Mouse (Mus musculus): Measurements from ENCODE around the gene Eif2d. TPM values are rescaled to one million over a fixed set of nuclear protein-coding genes. Genes with fewer than 3 reads are reported as not detected.

The Eif2d gene
- polyA plus RNA-seq (2012; rRNA removed): 24.5 and 27.2 TPM in 2 replicates

DNA sequence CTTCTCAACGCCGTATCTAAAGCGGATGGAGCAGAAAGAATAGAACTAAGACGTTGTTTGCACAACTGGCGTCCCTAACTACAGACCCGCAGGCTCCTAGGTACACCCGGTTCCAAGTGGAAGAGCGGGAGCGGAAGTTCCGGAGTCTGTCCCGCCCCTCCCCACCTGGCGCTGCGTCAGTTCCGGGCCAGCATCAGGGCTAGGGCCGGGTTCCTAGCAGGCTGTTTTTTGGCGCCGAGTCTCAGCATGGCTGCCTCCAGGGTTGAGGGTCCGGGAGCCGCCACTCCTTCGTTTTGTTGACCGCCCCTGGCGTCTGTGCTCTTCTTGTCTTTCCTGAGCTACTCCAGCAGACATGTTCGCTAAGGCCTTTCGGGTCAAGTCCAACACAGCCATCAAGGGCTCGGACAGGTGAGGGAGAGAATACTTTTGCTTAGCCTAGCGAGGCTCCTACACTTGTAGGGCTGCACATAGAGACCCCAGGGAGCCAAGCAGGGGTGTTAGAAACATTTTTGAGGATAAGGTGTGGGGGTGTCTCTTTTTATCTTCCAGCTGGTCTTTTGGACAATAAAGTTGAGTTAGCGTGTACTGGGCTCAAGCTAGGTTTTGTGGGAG, at the start of gene Eif2d:
Eif2d (plus strand) TSS at position 164 of the 612 bp plus-strand sequence.

DNA sequence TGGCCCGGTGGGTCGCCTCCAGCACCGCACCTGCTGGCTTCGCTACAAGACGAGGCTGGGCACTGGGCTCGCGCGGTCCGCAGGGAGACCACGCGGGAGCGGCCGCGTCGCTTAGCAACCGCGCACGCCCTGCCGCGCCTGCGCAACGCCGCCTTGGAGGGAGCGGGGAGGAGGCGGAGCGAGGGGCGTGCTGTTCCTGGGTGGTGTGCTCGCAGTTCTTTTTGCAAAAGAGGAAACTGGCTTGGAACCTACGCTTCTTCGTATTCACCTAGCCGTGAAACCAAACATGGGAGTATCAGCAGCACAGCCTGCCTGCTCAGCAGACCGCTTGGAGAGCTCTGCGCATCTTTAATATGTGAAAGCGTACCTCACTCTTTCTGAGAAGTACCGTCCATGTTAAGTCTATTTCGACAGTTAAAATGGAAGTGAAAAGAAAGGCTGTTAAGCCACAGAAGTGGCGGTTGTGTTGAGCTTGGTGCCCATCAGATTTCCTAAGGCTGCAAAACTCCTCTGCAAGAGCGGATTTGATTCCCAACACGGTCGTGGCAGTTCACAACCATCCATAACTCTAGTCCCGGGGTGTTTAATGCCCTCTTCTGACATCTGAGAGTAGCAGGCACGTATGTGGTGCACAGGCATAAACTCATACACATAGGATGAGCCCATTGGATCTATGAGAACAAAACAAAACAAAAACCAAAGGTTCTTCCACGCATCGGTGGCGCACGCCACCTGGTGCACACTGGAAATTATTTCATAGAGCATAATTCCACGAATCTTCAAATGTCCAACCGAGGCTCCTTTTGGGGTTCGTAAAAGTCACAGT, 14.6 kb upstream of the Eif2d start, which contains the start of gene Dyrk3:
Dyrk3 (minus strand) TSS at position 150 of the 826 bp plus-strand sequence.

Other genes starting within 250 kb of the Eif2d start
- not detected in 2 replicates for gene Il20, start 241.7 kb upstream of the Eif2d start, polyA plus RNA-seq (2012; rRNA removed)
- gene Il19, start 213.1 kb upstream of the Eif2d start, polyA plus RNA-seq (2012; rRNA removed): not detected in 2 replicates
- 0.20 TPM in 1 of 2 replicates, not detected in the other for gene Il10, start 133.3 kb upstream of the Eif2d start, polyA plus RNA-seq (2012; rRNA removed)
- gene Mapkapk2, start 55.4 kb upstream of the Eif2d start, polyA plus RNA-seq (2012; rRNA removed): 67.5 and 75.8 TPM in 2 replicates
- gene Dyrk3, start 14.8 kb upstream of the Eif2d start, polyA plus RNA-seq (2012; rRNA removed): 0.63 and 0.71 TPM in 2 replicates
- gene Rassf5, start 92.1 kb downstream of the Eif2d start, polyA plus RNA-seq (2012; rRNA removed): 3.7 TPM in 2 replicates
- 28.0 and 34.3 TPM in 2 replicates for gene Ikbke, start 126.4 kb downstream of the Eif2d start, polyA plus RNA-seq (2012; rRNA removed)